In genomic region chr7:99351104-99351801, GRCm38 (mm10) we compare ENCODE assay signal across 8 mouse cellular contexts. TPM values are rescaled to one million over a fixed set of nuclear protein-coding genes. Genes with fewer than 3 reads are reported as not detected.
DNase-seq lines count a peak whose midpoint lies in the region; ATAC-seq and TF ChIP-seq lines count a peak whose summit lies in the region.

No protein-coding gene starts in this region.

- TF ChIP-seq CTCF in C2C12 (IDR thresholded peaks at IDR 0.05; ENCODE audit: control insufficient read depth, insufficient read depth, insufficient read length): no peak
- no peak for TF ChIP-seq CTCF in brain, embryonic 14.5 days (IDR thresholded peaks at IDR 0.05; ENCODE audit: borderline replicate concordance, extremely low read depth, insufficient read depth, insufficient read length)

- 3% methylated on average over 12 of the region's 12 CpGs for WGBS in forebrain, embryonic 13.5 days
- WGBS in hindbrain, embryonic 10.5 days: 6% methylated on average over 12 of the region's 12 CpGs
- 30% methylated on average over 12 of the region's 12 CpGs for WGBS in liver, embryonic 13.5 days (ENCODE audit: insufficient replicate concordance)
- WGBS in neural tube, embryonic 13.5 days: 7% methylated on average over 12 of the region's 12 CpGs

- peak overlapping the region; percentile 90 for H3K27ac ChIP-seq in forebrain, embryonic 13.5 days
- peak overlapping the region; percentile 99 for H3K27ac ChIP-seq in hindbrain, embryonic 10.5 days
- H3K27ac ChIP-seq in liver, embryonic 13.5 days: no peak overlapping the region; the same call in 1 of the 2 replicates
- H3K27ac ChIP-seq in neural tube, embryonic 13.5 days (replicated peaks): peak overlapping the region; percentile 92

- peak overlapping the region; percentile 75 for H3ac ChIP-seq in C2C12 (ENCODE audit: control insufficient read depth, insufficient read length, low read depth)

- peaks cover 52% of the 10 kb centered on the region for H3K79me3 ChIP-seq in C2C12 (ENCODE audit: low read depth)

- peaks cover 50% of the 10 kb centered on the region for H3K36me3 ChIP-seq in C2C12 (ENCODE audit: control insufficient read depth, insufficient read depth)
- peaks cover 31% of the 10 kb centered on the region for H3K36me3 ChIP-seq in forebrain, embryonic 13.5 days (ENCODE audit: poor library complexity, severe bottlenecking)
- H3K36me3 ChIP-seq in hindbrain, embryonic 10.5 days: peaks cover 45% of the 10 kb centered on the region
- H3K36me3 ChIP-seq in liver, embryonic 13.5 days: peaks cover 22% of the 10 kb centered on the region
- H3K36me3 ChIP-seq in neural tube, embryonic 13.5 days: peaks cover 32% of the 10 kb centered on the region

- H3K27me3 ChIP-seq in C2C12 (ENCODE audit: control insufficient read depth, insufficient read depth, insufficient read length): no peaks in the 10 kb centered on the region
- H3K27me3 ChIP-seq in forebrain, embryonic 13.5 days: no peaks in the 10 kb centered on the region
- H3K27me3 ChIP-seq in hindbrain, embryonic 10.5 days (ENCODE audit: insufficient read depth, poor library complexity, severe bottlenecking): no peaks in the 10 kb centered on the region
- peaks cover 34% of the 10 kb centered on the region for H3K27me3 ChIP-seq in liver, embryonic 13.5 days
- H3K27me3 ChIP-seq in neural tube, embryonic 13.5 days: no peaks in the 10 kb centered on the region

- 0 out of 2 replicates have a peak, but pooled peaks have one; percentile 2 for TF ChIP-seq POLR2A in brain, embryonic 14.5 days (IDR thresholded peaks at IDR 0.05; ENCODE audit: borderline replicate concordance, extremely low read depth, insufficient read depth, insufficient read length, poor library complexity, severe bottlenecking)

- DNase-seq in brain, embryonic 14.5 days (ENCODE audit: low read depth): peak; percentile 70
- peak; percentile 65 for DNase-seq in hindbrain, embryonic 10.5 days (ENCODE audit: low spot score)
- no peak for DNase-seq in liver, embryonic 13.5 days
- DNase-seq in left cerebral cortex, postnatal 10 days (ENCODE audit: extremely low spot score in 1 of 2, low spot score in 2 of 2): no peak
- no peak for DNase-seq in layer of hippocampus, postnatal 36 days

- H3K9me3 ChIP-seq in forebrain, embryonic 13.5 days (replicated peaks): no peaks in the 10 kb centered on the region
- no peaks in the 10 kb centered on the region for H3K9me3 ChIP-seq in hindbrain, embryonic 10.5 days
- H3K9me3 ChIP-seq in liver, embryonic 13.5 days (replicated peaks): no peaks in the 10 kb centered on the region
- no peaks in the 10 kb centered on the region for H3K9me3 ChIP-seq in neural tube, embryonic 13.5 days

- peak overlapping the region; percentile 77 for H3K4me2 ChIP-seq in forebrain, embryonic 13.5 days
- H3K4me2 ChIP-seq in liver, embryonic 13.5 days: peak overlapping the region; percentile 54
- peak overlapping the region; percentile 55 for H3K4me2 ChIP-seq in neural tube, embryonic 13.5 days

- ATAC-seq in forebrain, embryonic 13.5 days: 0 out of 2 replicates have a peak, but pooled peaks have one; percentile 27
- ATAC-seq in liver, embryonic 13.5 days (ENCODE audit: low read depth): no peak
- 0 out of 2 replicates have a peak, but pooled peaks have one; percentile 12 for ATAC-seq in neural tube, embryonic 13.5 days (ENCODE audit: low read depth)

- peak overlapping the region; percentile 64 for H3K4me3 ChIP-seq in C2C12 (ENCODE audit: insufficient read depth, poor library complexity, severe bottlenecking)
- peak overlapping the region; percentile 49 for H3K4me3 ChIP-seq in forebrain, embryonic 13.5 days
- H3K4me3 ChIP-seq in hindbrain, embryonic 10.5 days: peak overlapping the region; percentile 73
- H3K4me3 ChIP-seq in liver, embryonic 13.5 days (replicated peaks): peak overlapping the region; percentile 53
- peak overlapping the region; percentile 44 for H3K4me3 ChIP-seq in neural tube, embryonic 13.5 days

- H3K79me2 ChIP-seq in C2C12 (ENCODE audit: control insufficient read depth, insufficient read depth): peaks cover 72% of the 10 kb centered on the region

- peaks cover 65% of the 10 kb centered on the region for H3K4me1 ChIP-seq in forebrain, embryonic 13.5 days
- H3K4me1 ChIP-seq in hindbrain, embryonic 10.5 days (replicated peaks): peaks cover 76% of the 10 kb centered on the region
- H3K4me1 ChIP-seq in liver, embryonic 13.5 days (replicated peaks): peaks cover 8% of the 10 kb centered on the region
- H3K4me1 ChIP-seq in neural tube, embryonic 13.5 days (replicated peaks): peaks cover 67% of the 10 kb centered on the region

- intact Hi-C loops in left cerebral cortex, postnatal 10 days (cut with DNase I): no loop called here

- peak overlapping the region; percentile 71 for H3K9ac ChIP-seq in forebrain, embryonic 13.5 days
- H3K9ac ChIP-seq in liver, embryonic 13.5 days: peak overlapping the region; percentile 68
- peak overlapping the region; percentile 79 for H3K9ac ChIP-seq in neural tube, embryonic 13.5 days

TF ChIP-seq in C2C12, 6 proteins besides CTCF, POLR2A, EP300 and RAD21:
- TF ChIP-seq USF1 (IDR thresholded peaks at IDR 0.05; ENCODE audit: low read depth) (peak; percentile 66), MAX (IDR thresholded peaks at IDR 0.05) (peak; percentile 80), MYOD1 (IDR thresholded peaks at IDR 0.05; ENCODE audit: control insufficient read depth, insufficient read length, low read depth) (no peak)

RNA-seq across cellular contexts. Expression of gene Serpinh1, which starts 1.8 kb away (rescaled TPM):
- polyA plus RNA-seq in C2C12 (2012; fragmentation: generic; extraction: Trizol): 1,202 TPM
- polyA plus RNA-seq in brain, embryonic 14.5 days (2012; rRNA removed): 187 and 283 TPM in 2 replicates
- polyA plus RNA-seq in forebrain, embryonic 13.5 days (2015; fragmentation: Nextera tagmentation; extraction: Ambion mirVana): 261 and 291 TPM in 2 replicates
- polyA plus RNA-seq in hindbrain, embryonic 10.5 days (2016; fragmentation: Nextera tagmentation; extraction: Ambion mirVana): 861 and 996 TPM in 2 replicates
- 127 TPM in 2 replicates for polyA plus RNA-seq in liver, embryonic 13.5 days (2015; fragmentation: Nextera tagmentation; extraction: Ambion mirVana)
- 462 and 484 TPM in 2 replicates for polyA plus RNA-seq in neural tube, embryonic 13.5 days (2015; fragmentation: Nextera tagmentation; extraction: Ambion mirVana)
- total RNA-seq in left cerebral cortex, postnatal 10 days (2021): 10 to 100 TPM; 46.7 to 49.4 TPM
- 10 to 100 TPM; 25.7 to 34.6 TPM for total RNA-seq in layer of hippocampus, postnatal 36 days (2021)

RNA-seq across cellular contexts. Expression of gene Gdpd5, which starts 30.0 kb away (rescaled TPM):
- 3.6 TPM for polyA plus RNA-seq in C2C12 (2012; fragmentation: generic; extraction: Trizol)
- polyA plus RNA-seq in brain, embryonic 14.5 days (2012; rRNA removed): 56.3 and 70.2 TPM in 2 replicates
- 28.1 and 32.8 TPM in 2 replicates for polyA plus RNA-seq in forebrain, embryonic 13.5 days (2015; fragmentation: Nextera tagmentation; extraction: Ambion mirVana)
- polyA plus RNA-seq in hindbrain, embryonic 10.5 days (2016; fragmentation: Nextera tagmentation; extraction: Ambion mirVana): 33.8 and 43.8 TPM in 2 replicates
- polyA plus RNA-seq in liver, embryonic 13.5 days (2015; fragmentation: Nextera tagmentation; extraction: Ambion mirVana): 1.3 TPM in 2 replicates
- 53.0 and 59.8 TPM in 2 replicates for polyA plus RNA-seq in neural tube, embryonic 13.5 days (2015; fragmentation: Nextera tagmentation; extraction: Ambion mirVana)
- 10 to 100 TPM; 34.2 to 35.5 TPM for total RNA-seq in left cerebral cortex, postnatal 10 days (2021)
- total RNA-seq in layer of hippocampus, postnatal 36 days (2021): 10 to 100 TPM; 19.1 to 19.9 TPM

Comparison
In these comparisons a context has a peak if more than half of its experiments do, and no peak if none do; other contexts are left out.
1. DNase-seq: peak in brain, embryonic 14.5 days (single experiment) and hindbrain, embryonic 10.5 days (single experiment); none in liver, embryonic 13.5 days (single experiment), left cerebral cortex, postnatal 10 days (0 of 2) and layer of hippocampus, postnatal 36 days (0 of 2).
2. Peak in every context shown above with its lines, with median percentiles within 50 percentile points of each other: H3K4me3 ChIP-seq, H3K4me2 ChIP-seq and H3K9ac ChIP-seq.